Mouse (Mus musculus) gastrocnemius, postnatal 25 days (tissue): ENCODE results near the gene Aagab. TPM values are rescaled to one million over a fixed set of nuclear protein-coding genes. Genes with fewer than 3 reads are reported as not detected.
A peak's percentile ranks its signal among the peaks of the same experiment; 100 is the strongest.

Source experiments
- DNase-seq: peaks from one replicate; pipeline ENCODE4 v3.0.0; 2022
- long read RNA-seq, 2 experiments: library from polyadenylated mRNA; stranded (forward); transcript quantifications; one replicate each; pipeline ENCODE4 v2.0.0; 2021
- total RNA-seq, 2 experiments: library from RNA; stranded (reverse); gene quantifications; 1 replicate in 1 of 2; 2 replicates in 1 of 2; pipeline ENCODE4 v1.2.3; 2021

The Aagab gene
- total RNA-seq = 10 to 100 TPM; 10.1 to 12.4 TPM
- long read RNA-seq, experiment 1, full-length matches to known transcripts = 11 of 23 reads
- long read RNA-seq, experiment 1, partial matches to known transcripts = 0 of 23 reads
- long read RNA-seq, experiment 1, other reads (novel, unspliced or antisense) = 12 of 23 reads
- long read RNA-seq, experiment 2, full-length matches to known transcripts = 19 of 32 reads
- long read RNA-seq, experiment 2, partial matches to known transcripts = 1 of 32 reads
- long read RNA-seq, experiment 2, other reads (novel, unspliced or antisense) = 12 of 32 reads

- DNase-seq = peak; percentile 96
Observed at GRCm38 (mm10) chr9:63602043-63602939, at the start of gene Aagab, which contains the start of gene Iqch. Gene Aagab (plus strand): TSS chr9:63602660. Gene Iqch (minus strand): TSS chr9:63602493.

GRCm38 (mm10) chr9:63553628-63554027 is 48.8 kb upstream of the Aagab start:
- no peak for DNase-seq

- no peak for DNase-seq
Observed at GRCm38 (mm10) chr9:63555460-63555990, 46.9 kb upstream of the Aagab start.

GRCm38 (mm10) chr9:63556316-63556715 is 46.1 kb upstream of the Aagab start:
- DNase-seq = no peak

GRCm38 (mm10) chr9:63556933-63557332 is 45.5 kb upstream of the Aagab start:
- DNase-seq = no peak

- no peak for DNase-seq
Observed at GRCm38 (mm10) chr9:63561931-63562330, 40.5 kb upstream of the Aagab start.

GRCm38 (mm10) chr9:63563436-63563835 is 39.0 kb upstream of the Aagab start:
- DNase-seq = no peak

GRCm38 (mm10) chr9:63568314-63568713 is 34.1 kb upstream of the Aagab start:
- no peak for DNase-seq

- no peak for DNase-seq
Observed at GRCm38 (mm10) chr9:63568808-63569207, 33.7 kb upstream of the Aagab start.

- no peak for DNase-seq
Observed at GRCm38 (mm10) chr9:63571895-63572294, 30.6 kb upstream of the Aagab start.

- DNase-seq = no peak
Observed at GRCm38 (mm10) chr9:63572874-63573273, 29.6 kb upstream of the Aagab start.

- DNase-seq = no peak
Observed at GRCm38 (mm10) chr9:63577469-63577868, 25.0 kb upstream of the Aagab start.

GRCm38 (mm10) chr9:63579644-63580043 is 22.8 kb upstream of the Aagab start:
- DNase-seq = no peak

GRCm38 (mm10) chr9:63580046-63580445 is 22.4 kb upstream of the Aagab start:
- DNase-seq = no peak

- no peak for DNase-seq
Observed at GRCm38 (mm10) chr9:63581778-63582177, 20.7 kb upstream of the Aagab start.

GRCm38 (mm10) chr9:63585251-63585650 is 17.2 kb upstream of the Aagab start:
- DNase-seq = no peak

- DNase-seq = no peak
Observed at GRCm38 (mm10) chr9:63589209-63589608, 13.3 kb upstream of the Aagab start.

- DNase-seq = no peak
Observed at GRCm38 (mm10) chr9:63590592-63590991, 11.9 kb upstream of the Aagab start.

GRCm38 (mm10) chr9:63591661-63592256 is 10.7 kb upstream of the Aagab start:
- no peak for DNase-seq

GRCm38 (mm10) chr9:63595032-63595431 is 7.4 kb upstream of the Aagab start:
- DNase-seq = no peak

GRCm38 (mm10) chr9:63595652-63596051 is 6.8 kb upstream of the Aagab start:
- no peak for DNase-seq

- no peak for DNase-seq
Observed at GRCm38 (mm10) chr9:63596660-63597059, 5.8 kb upstream of the Aagab start.

- no peak for DNase-seq
Observed at GRCm38 (mm10) chr9:63603849-63604248, 1.4 kb downstream of the Aagab start.
